Mouse (Mus musculus) heart, adult 2 months (tissue): ENCODE results near the gene Znrd1.

Experiments
- CTCF ChIP-seq: fragments of 200-600 bp; IDR thresholded peaks from 2 replicates; pipeline ENCODE4 v1.8.1; 2022; ENCODE audit warnings: antibody characterized with exemption, mild to moderate bottlenecking, moderate library complexity
- EP300 ChIP-seq: fragments of 200-500 bp; IDR thresholded peaks from 2 replicates; pipeline ENCODE4 v1.6.1; 2011; ENCODE audit warnings: low read depth, low read length, control low read depth; ENCODE audit not compliant: insufficient read depth

DNA sequence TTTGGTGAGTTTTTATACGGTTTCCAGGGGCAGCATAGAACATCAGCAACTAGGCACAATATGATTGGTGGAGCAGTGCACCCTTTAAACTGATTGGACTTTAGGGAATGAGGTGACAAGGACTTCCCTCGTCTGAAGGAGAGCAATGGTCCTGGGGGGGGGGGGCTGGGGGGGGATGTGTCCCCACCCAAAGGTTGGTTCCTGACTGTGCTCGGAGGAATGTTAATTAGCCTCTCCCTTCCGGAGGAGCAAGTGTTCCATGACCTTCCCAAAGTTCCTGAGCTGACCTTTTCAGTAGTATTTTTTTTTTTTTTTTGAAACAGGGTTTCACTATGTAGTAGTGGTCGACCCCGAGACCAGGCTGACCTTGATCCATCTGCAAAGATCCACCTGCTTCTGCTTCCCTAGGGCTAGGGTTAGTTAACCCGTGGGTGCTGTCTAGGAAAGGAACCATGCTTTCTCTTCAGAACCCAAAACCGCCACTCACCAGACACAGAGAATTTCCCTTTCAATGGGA, 15.0 kb upstream of the Znrd1 start:
- TF ChIP-seq CTCF (no peak), EP300 (no peak)
